Mouse (Mus musculus): ENCODE data around the gene Olfr887. TPM values are rescaled to one million over a fixed set of nuclear protein-coding genes. Genes with fewer than 3 reads are reported as not detected.

Olfr887 gene
- polyA plus RNA-seq (2015; fragmentation: Nextera tagmentation; extraction: Ambion mirVana) = not detected in 2 replicates

- Histone ChIP-seq H3K9me3 (replicated peaks; ENCODE audit: control insufficient read depth, low read length) (no peaks in the 10 kb centered on the region), H3K4me2 (ENCODE audit: low read depth, low read length) (no peak within 1 kb of the TSS), H3K36me3 (ENCODE audit: control insufficient read depth, insufficient read depth, low read length) (no peaks in the 10 kb centered on the region), H3K9ac (ENCODE audit: low read length) (no peak within 1 kb of the TSS), H3K4me1 (ENCODE audit: control insufficient read depth, insufficient read depth, low read length) (no peaks in the 10 kb centered on the region), H3K4me3 (replicated peaks; ENCODE audit: low read length) (no peak within 1 kb of the TSS), H3K27ac (ENCODE audit: low read length) (no peak within 1 kb of the TSS), H3K27me3 (ENCODE audit: control insufficient read depth, insufficient read depth, low read length) (no peaks in the 10 kb centered on the region)
- WGBS = 73% methylated on average over 1 of the region's 1 CpGs
- ATAC-seq (ENCODE audit: insufficient read depth, low FRiP score) = no peak
Observed at GRCm38 (mm10) chr9:38083772-38084171, at the start of gene Olfr887. Gene Olfr887 (plus strand): TSS chr9:38084072.

GRCm38 (mm10) chr9:38046255-38046654 lies 37.6 kb upstream of the Olfr887 start, which contains the start of gene Olfr884:
Gene Olfr884 (plus strand): TSS chr9:38046555.
- Histone ChIP-seq H3K27me3 (ENCODE audit: control insufficient read depth, insufficient read depth, low read length) (no peaks in the 10 kb centered on the region), H3K36me3 (ENCODE audit: control insufficient read depth, insufficient read depth, low read length) (no peaks in the 10 kb centered on the region), H3K9ac (ENCODE audit: low read length) (no peak within 1 kb of the TSS), H3K4me2 (ENCODE audit: low read depth, low read length) (no peak within 1 kb of the TSS), H3K9me3 (replicated peaks; ENCODE audit: control insufficient read depth, low read length) (no peaks in the 10 kb centered on the region), H3K4me3 (replicated peaks; ENCODE audit: low read length) (no peak within 1 kb of the TSS), H3K27ac (ENCODE audit: low read length) (no peak within 1 kb of the TSS), H3K4me1 (ENCODE audit: control insufficient read depth, insufficient read depth, low read length) (no peaks in the 10 kb centered on the region)
- ATAC-seq (ENCODE audit: insufficient read depth, low FRiP score) = no peak
- 57% methylated on average over 1 of the region's 1 CpGs for WGBS

GRCm38 (mm10) chr9:38061022-38061421 lies 22.9 kb upstream of the Olfr887 start, which contains the start of gene Olfr885:
Gene Olfr885 (plus strand): TSS chr9:38061322.
- Histone ChIP-seq H3K27me3 (ENCODE audit: control insufficient read depth, insufficient read depth, low read length) (no peaks in the 10 kb centered on the region), H3K9me3 (replicated peaks; ENCODE audit: control insufficient read depth, low read length) (no peaks in the 10 kb centered on the region), H3K36me3 (ENCODE audit: control insufficient read depth, insufficient read depth, low read length) (no peaks in the 10 kb centered on the region), H3K4me1 (ENCODE audit: control insufficient read depth, insufficient read depth, low read length) (no peaks in the 10 kb centered on the region), H3K4me3 (replicated peaks; ENCODE audit: low read length) (no peak within 1 kb of the TSS), H3K27ac (ENCODE audit: low read length) (no peak within 1 kb of the TSS), H3K4me2 (ENCODE audit: low read depth, low read length) (no peak within 1 kb of the TSS), H3K9ac (ENCODE audit: low read length) (no peak within 1 kb of the TSS)
- WGBS = 84% methylated on average over 3 of the region's 3 CpGs
- ATAC-seq (ENCODE audit: insufficient read depth, low FRiP score) = no peak

GRCm38 (mm10) chr9:38107828-38108227 lies 24.0 kb downstream of the Olfr887 start, which contains the start of gene Olfr888:
Gene Olfr888 (plus strand): TSS chr9:38108128.
- no peaks in the 10 kb centered on the region for H3K9me3 ChIP-seq (replicated peaks; ENCODE audit: control insufficient read depth, low read length)
- no peaks in the 10 kb centered on the region for H3K4me1 ChIP-seq (ENCODE audit: control insufficient read depth, insufficient read depth, low read length)
- no peak within 1 kb of the TSS for H3K4me3 ChIP-seq (replicated peaks; ENCODE audit: low read length)
- no peaks in the 10 kb centered on the region for H3K36me3 ChIP-seq (ENCODE audit: control insufficient read depth, insufficient read depth, low read length)
- H3K9ac ChIP-seq (ENCODE audit: low read length) = no peak within 1 kb of the TSS
- WGBS = 72% methylated on average over 1 of the region's 1 CpGs
- H3K27ac ChIP-seq (ENCODE audit: low read length) = no peak within 1 kb of the TSS
- no peaks in the 10 kb centered on the region for H3K27me3 ChIP-seq (ENCODE audit: control insufficient read depth, insufficient read depth, low read length)
- no peak for ATAC-seq (ENCODE audit: insufficient read depth, low FRiP score)
- H3K4me2 ChIP-seq (ENCODE audit: low read depth, low read length) = no peak within 1 kb of the TSS

GRCm38 (mm10) chr9:38114898-38115297 lies 31.0 kb downstream of the Olfr887 start, which contains the start of gene Olfr889:
Gene Olfr889 (plus strand): TSS chr9:38115198.
- ATAC-seq (ENCODE audit: insufficient read depth, low FRiP score) = no peak
- no peaks in the 10 kb centered on the region for H3K27me3 ChIP-seq (ENCODE audit: control insufficient read depth, insufficient read depth, low read length)
- no peak within 1 kb of the TSS for H3K9ac ChIP-seq (ENCODE audit: low read length)
- no peaks in the 10 kb centered on the region for H3K4me1 ChIP-seq (ENCODE audit: control insufficient read depth, insufficient read depth, low read length)
- no peaks in the 10 kb centered on the region for H3K9me3 ChIP-seq (replicated peaks; ENCODE audit: control insufficient read depth, low read length)
- no peak within 1 kb of the TSS for H3K27ac ChIP-seq (ENCODE audit: low read length)
- no peak within 1 kb of the TSS for H3K4me2 ChIP-seq (ENCODE audit: low read depth, low read length)
- H3K4me3 ChIP-seq (replicated peaks; ENCODE audit: low read length) = no peak within 1 kb of the TSS
- H3K36me3 ChIP-seq (ENCODE audit: control insufficient read depth, insufficient read depth, low read length) = no peaks in the 10 kb centered on the region

Other genes starting within 250 kb of the Olfr887 start
- not detected in 2 replicates for gene Olfr877, start 229.8 kb upstream of the Olfr887 start, polyA plus RNA-seq (2015; fragmentation: Nextera tagmentation; extraction: Ambion mirVana)
- not detected in 2 replicates for gene Olfr145, start 187.3 kb upstream of the Olfr887 start, polyA plus RNA-seq (2015; fragmentation: Nextera tagmentation; extraction: Ambion mirVana)
- not detected in 2 replicates for gene Olfr878, start 166.2 kb upstream of the Olfr887 start, polyA plus RNA-seq (2015; fragmentation: Nextera tagmentation; extraction: Ambion mirVana)
- not detected in 2 replicates for gene Olfr881, start 92.2 kb upstream of the Olfr887 start, polyA plus RNA-seq (2015; fragmentation: Nextera tagmentation; extraction: Ambion mirVana)
- not detected in 2 replicates for gene Olfr883, start 58.3 kb upstream of the Olfr887 start, polyA plus RNA-seq (2015; fragmentation: Nextera tagmentation; extraction: Ambion mirVana)
- not detected in 2 replicates for gene Olfr884, start 37.5 kb upstream of the Olfr887 start, polyA plus RNA-seq (2015; fragmentation: Nextera tagmentation; extraction: Ambion mirVana)
- gene Olfr885, start 22.8 kb upstream of the Olfr887 start, polyA plus RNA-seq (2015; fragmentation: Nextera tagmentation; extraction: Ambion mirVana) = not detected in 2 replicates
- gene Olfr888, start 24.1 kb downstream of the Olfr887 start, polyA plus RNA-seq (2015; fragmentation: Nextera tagmentation; extraction: Ambion mirVana) = not detected in 2 replicates
- 0.04 and 0.05 TPM in 2 replicates for gene Olfr889, start 31.1 kb downstream of the Olfr887 start, polyA plus RNA-seq (2015; fragmentation: Nextera tagmentation; extraction: Ambion mirVana)
- gene Olfr890, start 58.4 kb downstream of the Olfr887 start, polyA plus RNA-seq (2015; fragmentation: Nextera tagmentation; extraction: Ambion mirVana) = 0.03 TPM in 1 of 2 replicates, not detected in the other
- gene Olfr891, start 96.7 kb downstream of the Olfr887 start, polyA plus RNA-seq (2015; fragmentation: Nextera tagmentation; extraction: Ambion mirVana) = not detected in 2 replicates
- 0.06 TPM in 1 of 2 replicates, not detected in the other for gene Olfr893, start 124.3 kb downstream of the Olfr887 start, polyA plus RNA-seq (2015; fragmentation: Nextera tagmentation; extraction: Ambion mirVana)
- gene Olfr894, start 134.0 kb downstream of the Olfr887 start, polyA plus RNA-seq (2015; fragmentation: Nextera tagmentation; extraction: Ambion mirVana) = not detected in 2 replicates
- gene Olfr143, start 168.7 kb downstream of the Olfr887 start, polyA plus RNA-seq (2015; fragmentation: Nextera tagmentation; extraction: Ambion mirVana) = not detected in 2 replicates
- gene Olfr895, start 183.8 kb downstream of the Olfr887 start, polyA plus RNA-seq (2015; fragmentation: Nextera tagmentation; extraction: Ambion mirVana) = not detected in 2 replicates
- not detected in 2 replicates for gene Olfr896-ps1, start 207.0 kb downstream of the Olfr887 start, polyA plus RNA-seq (2015; fragmentation: Nextera tagmentation; extraction: Ambion mirVana)
- not detected in 2 replicates for gene Olfr25, start 245.0 kb downstream of the Olfr887 start, polyA plus RNA-seq (2015; fragmentation: Nextera tagmentation; extraction: Ambion mirVana)

Data from stomach, embryonic 16.5 days (tissue).